Mouse (Mus musculus) cerebellum, adult 9-10 months (tissue): ENCODE measurements around the gene Gm10447.

Source experiments
- DNase-seq: peaks from one replicate; pipeline ENCODE4 v3.0.0; 2022

The Gm10447 gene

GRCm38 (mm10) chr11:53456474-53457371 is at the start of gene Gm10447, which contains the start of gene Shroom1:
TSS of gene Gm10447 (minus strand) at chr11:53457110.
TSS of gene Shroom1 (plus strand) at chr11:53457205.
- peak; percentile 73 for DNase-seq

DNA sequence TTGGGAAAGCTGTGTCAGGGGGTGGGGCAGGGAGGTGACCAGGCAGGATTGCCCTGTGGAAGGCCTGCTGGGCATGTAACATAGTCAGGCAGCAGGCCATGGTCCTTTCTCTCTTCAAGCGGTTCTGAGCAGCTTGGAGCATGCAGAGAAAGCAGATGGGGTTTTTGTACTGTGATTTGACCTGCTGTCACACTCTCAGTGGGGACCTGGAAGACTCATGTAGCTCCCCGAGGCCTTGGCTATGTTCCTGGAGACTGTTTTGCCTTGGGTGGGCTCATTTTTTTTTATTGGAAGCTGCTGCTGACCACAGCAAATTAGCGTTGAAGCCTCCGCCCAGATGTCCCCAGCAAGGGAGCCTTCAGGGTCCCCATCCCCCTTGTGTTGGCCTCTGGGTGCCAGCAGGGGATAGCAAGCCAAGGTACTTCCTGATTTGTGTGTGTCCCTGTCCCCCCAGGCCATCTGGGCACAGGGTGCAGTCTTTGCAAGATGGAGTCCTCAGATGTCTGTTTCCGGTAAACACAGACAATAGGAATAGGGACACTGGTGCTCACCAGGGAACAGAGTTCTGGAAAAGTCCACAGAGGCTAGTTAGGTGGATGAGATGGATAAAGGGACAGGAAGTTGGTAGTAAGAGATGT is 48.2 kb upstream of the Gm10447 start:
- DNase-seq = peak; percentile 99

GRCm38 (mm10) chr11:53504376-53504775 is 47.5 kb upstream of the Gm10447 start:
- DNase-seq = no peak

- no peak for DNase-seq
Measured at GRCm38 (mm10) chr11:53503738-53504137, 46.8 kb upstream of the Gm10447 start.

- no peak for DNase-seq
Measured at GRCm38 (mm10) chr11:53502039-53502765, 45.3 kb upstream of the Gm10447 start.

- no peak for DNase-seq
Measured at GRCm38 (mm10) chr11:53500569-53500968, 43.7 kb upstream of the Gm10447 start.

- DNase-seq = no peak
Measured at GRCm38 (mm10) chr11:53496946-53497345, 40.0 kb upstream of the Gm10447 start.

DNA sequence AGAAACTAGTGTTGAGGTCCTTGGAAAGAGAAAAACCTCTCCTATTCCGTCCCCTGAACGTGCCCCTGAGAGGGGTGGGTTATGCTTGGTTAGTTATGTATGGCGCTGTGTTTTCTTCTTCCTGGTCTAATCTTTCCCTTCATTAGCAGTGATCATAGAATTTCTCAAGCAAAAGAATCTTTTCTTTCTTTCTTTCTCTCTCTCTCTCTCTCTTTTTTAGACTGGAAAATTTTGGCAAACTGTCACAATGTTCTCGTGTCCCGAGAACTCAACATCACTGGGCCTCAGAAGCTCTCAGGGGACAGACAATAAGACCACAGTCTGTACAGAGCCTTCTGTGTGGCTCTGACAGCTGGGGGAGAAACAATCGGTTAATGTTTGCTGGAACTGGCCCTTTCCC is 38.5 kb upstream of the Gm10447 start:
- no peak for DNase-seq

GRCm38 (mm10) chr11:53493243-53493955 is 36.5 kb upstream of the Gm10447 start:
- no peak for DNase-seq

- DNase-seq = no peak
Measured at GRCm38 (mm10) chr11:53491954-53492401, 35.1 kb upstream of the Gm10447 start.

DNA sequence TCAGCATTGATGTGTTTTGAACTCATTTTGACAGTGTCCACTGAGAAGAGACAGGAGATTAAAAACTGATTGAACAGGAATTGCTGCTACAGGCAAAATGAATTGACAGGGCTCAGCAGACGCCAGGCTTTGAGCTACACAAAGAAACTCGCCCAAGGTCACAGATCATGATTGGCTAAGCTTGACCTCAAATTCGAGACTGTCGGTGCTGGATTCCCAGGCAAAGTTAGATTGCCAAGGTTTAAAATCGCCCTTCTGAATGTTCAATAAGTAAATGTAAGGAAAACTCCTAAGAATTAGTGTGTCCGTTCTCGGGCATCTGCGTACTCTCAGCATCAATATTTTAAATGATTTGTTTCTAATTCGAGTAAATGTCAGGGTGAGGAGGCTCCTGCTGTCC is 32.5 kb upstream of the Gm10447 start:
- DNase-seq = no peak

DNA sequence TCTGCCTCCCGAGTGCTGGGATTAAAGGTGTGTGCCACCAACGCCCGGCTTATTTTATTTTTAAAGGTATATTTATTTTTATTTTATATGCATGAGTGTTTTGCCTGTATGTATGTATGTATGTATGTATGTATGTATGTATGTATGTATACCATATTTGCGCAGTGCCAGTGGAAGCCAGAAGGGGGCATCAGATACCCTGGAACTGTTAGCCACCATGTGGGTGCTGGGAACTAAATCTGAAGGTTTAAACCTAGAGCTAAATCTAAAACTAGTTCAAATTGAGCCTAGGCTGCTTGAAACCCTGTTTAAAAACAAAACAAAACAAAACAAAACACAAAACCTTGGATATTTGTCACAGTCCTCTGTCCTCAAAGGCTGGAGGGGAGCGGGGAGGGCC is 32.1 kb upstream of the Gm10447 start:
- DNase-seq = no peak

DNA sequence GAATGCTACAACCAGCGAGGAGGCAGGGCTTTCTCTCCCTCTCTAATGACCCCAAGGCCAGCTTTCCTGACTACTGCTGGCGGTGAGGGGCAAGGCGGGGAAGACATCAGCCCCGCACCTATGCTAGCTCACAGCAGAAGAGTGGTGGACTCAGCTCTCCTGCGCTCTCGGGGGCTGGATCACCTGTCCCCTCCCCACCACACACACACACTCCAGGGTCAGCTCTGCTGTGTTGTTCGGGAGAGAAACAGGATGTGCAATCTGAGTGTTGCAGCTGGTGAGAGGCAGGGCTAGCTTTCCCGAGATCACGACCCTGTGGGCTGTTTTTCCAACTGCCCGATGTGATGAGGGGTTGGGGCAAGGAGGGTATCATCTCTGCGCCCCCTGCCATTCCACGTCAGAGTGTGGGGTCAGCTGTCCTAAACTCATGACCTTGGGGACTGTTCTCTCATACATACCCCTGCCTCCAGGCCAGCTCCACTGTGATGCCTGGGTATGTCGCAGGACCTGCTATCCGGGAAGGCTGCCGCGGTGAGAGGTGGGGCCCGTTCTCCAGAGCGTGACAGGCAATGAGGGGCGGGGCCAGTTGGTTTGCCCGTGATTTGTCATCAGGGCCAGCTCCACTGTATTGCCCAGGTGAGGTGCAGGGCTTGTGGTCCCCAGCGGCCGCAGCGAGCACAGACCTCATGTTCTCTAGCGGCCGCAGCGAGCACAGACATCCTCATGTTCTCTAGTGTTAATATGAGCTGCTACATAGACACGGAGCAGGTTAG is 30.1 kb upstream of the Gm10447 start:
- DNase-seq = peak; percentile 89

DNA sequence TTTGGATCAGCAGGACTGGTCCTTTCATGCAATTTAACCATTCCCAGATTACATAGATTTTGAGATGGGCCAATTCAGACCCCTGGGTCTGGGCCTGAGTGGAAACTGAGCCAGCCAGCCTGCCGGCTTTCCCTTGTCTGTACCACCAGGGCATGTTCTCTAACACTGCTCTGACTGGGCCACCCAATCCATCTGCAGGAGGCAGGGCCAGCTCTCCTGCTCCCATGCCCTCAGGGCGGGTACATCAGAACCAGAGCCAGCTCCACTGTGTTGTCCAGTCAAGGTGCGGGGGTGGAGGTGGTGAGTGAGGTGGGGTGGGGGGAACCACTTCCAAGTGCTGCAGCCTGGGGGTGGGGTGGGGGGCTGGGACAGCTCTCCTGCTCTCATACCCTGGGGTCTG is 29.4 kb upstream of the Gm10447 start:
- peak; percentile 57 for DNase-seq

DNA sequence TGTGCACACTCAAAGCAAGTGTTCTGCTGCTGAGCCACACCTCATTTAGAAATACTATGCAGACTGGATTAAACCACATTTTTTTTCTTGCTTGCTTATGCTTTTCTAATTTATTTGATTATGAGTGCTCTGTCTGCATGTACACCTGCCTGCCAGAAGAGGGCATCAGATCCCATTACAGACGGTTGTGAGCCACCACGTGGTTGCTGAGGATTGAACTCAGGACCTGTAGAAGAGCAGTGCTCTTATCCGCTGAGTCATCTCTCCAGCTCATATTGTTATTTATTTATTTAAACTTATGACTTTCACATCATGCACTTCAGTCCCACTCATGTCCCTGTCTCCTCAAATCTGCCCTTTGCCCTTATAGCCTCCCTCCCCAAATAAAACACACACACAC is 28.8 kb upstream of the Gm10447 start:
- DNase-seq = peak; percentile 73

- peak; percentile 82 for DNase-seq
Measured at GRCm38 (mm10) chr11:53483159-53483891, 26.4 kb upstream of the Gm10447 start.

DNA sequence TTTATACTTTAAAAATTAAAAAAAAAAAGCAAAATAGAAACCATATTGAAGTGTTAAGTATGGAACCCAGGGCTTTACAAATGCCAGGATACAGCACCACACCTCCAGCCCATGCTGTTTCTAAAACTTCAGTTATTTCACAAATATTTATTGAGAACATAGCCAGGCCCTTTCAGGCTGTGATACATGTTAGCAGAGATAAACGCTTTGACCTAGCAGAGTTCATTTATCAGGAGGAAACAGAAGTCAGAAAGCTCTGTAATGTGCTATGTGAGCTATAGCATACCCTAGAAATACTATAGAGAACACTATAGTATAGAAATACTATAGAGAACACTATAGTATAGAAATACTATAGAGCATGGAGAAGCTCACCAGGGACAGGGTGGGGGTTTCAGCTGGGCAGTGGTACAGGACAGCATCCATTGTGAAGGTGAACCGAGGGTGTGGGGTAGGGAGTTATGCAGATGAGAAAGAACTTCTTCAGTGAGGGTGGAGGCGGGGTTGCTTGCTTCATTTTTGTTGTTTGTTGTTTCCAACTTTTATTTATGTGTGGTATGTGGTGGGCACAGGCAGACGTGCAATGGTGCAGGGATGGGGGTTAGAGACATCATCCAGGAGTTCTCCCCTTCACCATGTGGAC is 24.3 kb upstream of the Gm10447 start:
- no peak for DNase-seq

DNA sequence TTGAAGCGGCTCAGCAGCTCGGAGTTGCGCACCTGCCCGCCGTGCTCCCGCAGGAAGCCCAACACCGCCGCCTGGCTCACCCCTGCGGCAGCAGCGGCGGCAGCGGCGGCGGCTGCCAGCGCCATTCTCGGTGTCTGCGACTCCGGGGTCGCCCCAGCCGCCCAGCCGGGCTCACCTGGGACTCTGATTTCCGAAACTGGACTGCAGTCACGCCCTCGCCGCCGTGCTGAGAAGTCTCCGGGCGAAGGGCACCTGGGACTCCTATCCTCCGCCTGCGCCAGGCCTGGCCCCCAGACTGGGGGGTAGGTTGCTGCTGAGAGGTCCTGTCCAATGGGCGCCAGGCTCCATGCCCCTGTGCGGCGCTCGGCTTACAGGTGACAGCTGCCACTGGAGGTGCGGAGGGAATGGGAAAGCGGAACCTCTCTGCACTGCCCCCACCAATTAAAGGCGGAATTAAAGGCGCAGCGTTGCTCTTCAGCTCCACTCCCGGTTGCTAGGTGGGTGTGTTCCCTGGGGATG is 22.9 kb upstream of the Gm10447 start, which contains the start of the genes Gm9945 and Sowaha:
Gene Gm9945 (plus strand): TSS at position 384 of the 519 bp plus-strand sequence.
Gene Sowaha (minus strand): TSS at position 492 of the 519 bp plus-strand sequence.
- DNase-seq = peak; percentile 88

DNA sequence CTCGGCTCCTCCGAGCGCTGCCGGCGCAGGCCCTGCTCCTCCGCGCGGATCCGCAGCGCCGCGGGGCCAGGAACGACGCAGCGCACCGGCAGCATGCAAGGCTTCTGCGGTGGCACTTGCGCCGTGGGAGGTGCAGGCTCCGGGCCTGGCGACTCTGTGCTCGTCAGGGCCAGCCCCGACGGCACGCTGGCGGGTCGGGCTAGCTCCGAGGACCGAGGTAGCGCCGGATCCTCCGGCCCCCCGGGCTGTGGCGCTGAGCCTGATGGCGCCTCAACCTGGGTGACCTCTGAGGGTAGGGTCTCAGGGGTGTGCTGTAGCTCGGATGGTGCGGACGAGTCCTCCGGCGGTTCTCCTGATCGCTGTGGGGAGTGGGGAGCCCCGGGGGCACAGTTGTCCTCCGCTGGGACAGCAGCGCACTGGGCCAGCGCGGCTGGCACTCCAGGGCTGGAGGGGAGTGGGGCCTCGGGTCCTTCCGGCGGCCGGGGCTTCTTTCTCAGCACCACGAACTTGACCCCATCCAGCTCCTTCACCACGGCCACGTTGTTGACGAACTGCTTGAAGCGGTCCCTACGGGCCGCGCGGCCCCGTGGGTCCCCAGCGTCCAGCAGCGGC is 22.4 kb upstream of the Gm10447 start:
- no peak for DNase-seq
